Mouse (Mus musculus) limb, embryonic 14.5 days (tissue): ENCODE results near the gene Adipor2. TPM values are rescaled to one million over a fixed set of nuclear protein-coding genes. Genes with fewer than 3 reads are reported as not detected.
"Not testable (repeated sequence)": the region's sequence is repeated elsewhere in the genome, so short reads cannot be mapped to it uniquely, and the experiment has no call there.

ENCODE experiments used
- ATAC-seq: fragments of 200-750 bp; cut with Nextera tagmentation; 2 replicates; pipeline ENCODE4 v1.8.0; 2017; ENCODE audit warnings: low read depth, moderate number of reproducible peaks, moderate TSS enrichment; ENCODE audit not compliant: low FRiP score
- DNase-seq: peaks from one replicate; pipeline ENCODE4 v3.0.0-alpha.2; 2015; ENCODE audit warnings: low spot score
- H3K27ac ChIP-seq: fragments of 300-500 bp; sonication (generic); replicated peaks from 2 replicates; pipeline ENCODE4 v1.5.1; 2014; ENCODE audit warnings: low read depth, mild to moderate bottlenecking, low read length, moderate library complexity, mixed read lengths
- H3K27me3 ChIP-seq: fragments of 300-500 bp; sonication (generic); 2 replicates; pipeline ENCODE4 v1.6.1; 2014; ENCODE audit warnings: low read length, mixed read lengths; ENCODE audit not compliant: control insufficient read depth, insufficient read depth
- H3K36me3 ChIP-seq: fragments of 300-500 bp; sonication (generic); 2 replicates; pipeline ENCODE4 v1.6.1; 2014; ENCODE audit warnings: mild to moderate bottlenecking, low read length, moderate library complexity, mixed read lengths; ENCODE audit not compliant: control insufficient read depth, insufficient read depth
- H3K4me1 ChIP-seq: fragments of 300-500 bp; sonication (generic); 2 replicates; pipeline ENCODE4 v1.6.1; 2014; ENCODE audit warnings: antibody characterized with exemption, low read length, mixed read lengths; ENCODE audit not compliant: control insufficient read depth, insufficient read depth
- H3K4me2 ChIP-seq: fragments of 300-500 bp; sonication (generic); replicated peaks from 2 replicates; pipeline ENCODE4 v1.6.1; 2014; ENCODE audit warnings: low read depth, mild to moderate bottlenecking, low read length, moderate library complexity; ENCODE audit not compliant: severe bottlenecking
- H3K4me3 ChIP-seq: fragments of 300-500 bp; sonication (generic); replicated peaks from 2 replicates; pipeline ENCODE4 v1.5.1; 2014; ENCODE audit warnings: low read length
- H3K9ac ChIP-seq: fragments of 300-500 bp; sonication (generic); 2 replicates; pipeline ENCODE4 v1.6.1; 2014; ENCODE audit warnings: mild to moderate bottlenecking, low read depth, low read length, moderate library complexity; ENCODE audit not compliant: severe bottlenecking
- H3K9me3 ChIP-seq: fragments of 300-500 bp; sonication (generic); 2 replicates; pipeline ENCODE4 v1.6.1; 2016; ENCODE audit warnings: low read length; ENCODE audit not compliant: control insufficient read depth
- POLR2A ChIP-seq: fragments of 200-500 bp; IDR thresholded peaks from 2 replicates; pipeline ENCODE4 v1.8.0; 2012; ENCODE audit warnings: inconsistent platforms, mild to moderate bottlenecking, moderate library complexity, borderline replicate concordance; ENCODE audit not compliant: insufficient read depth, insufficient read length; ENCODE audit errors: extremely low read depth
- WGBS: fragments of 180-500 bp; shearing (Covaris S2); extraction: QIAGEN DNeasy Blood & Tissue Kit; methylation state at CpG from one replicate; pipeline ENCODE4 v1.1.7; 2014; 5-methylcytosine and 5-hydroxymethylcytosine counted together
- polyA plus RNA-seq, 2 experiments: library from polyadenylated mRNA; depleted of rRNA in 1 of 2; stranded (reverse) in 1 of 2; unstranded in 1 of 2; fragments of >200 nt; fragmentation: Nextera tagmentation in 1 of 2; extraction: Ambion mirVana in 1 of 2; gene quantifications; 2 replicates each; pipeline versions ENCODE4 v1.2.1 to v1.2.3; 2012 to 2014

Adipor2 gene
- polyA plus RNA-seq, 2 experiments = 28.1 to 35.5 TPM

DNA sequence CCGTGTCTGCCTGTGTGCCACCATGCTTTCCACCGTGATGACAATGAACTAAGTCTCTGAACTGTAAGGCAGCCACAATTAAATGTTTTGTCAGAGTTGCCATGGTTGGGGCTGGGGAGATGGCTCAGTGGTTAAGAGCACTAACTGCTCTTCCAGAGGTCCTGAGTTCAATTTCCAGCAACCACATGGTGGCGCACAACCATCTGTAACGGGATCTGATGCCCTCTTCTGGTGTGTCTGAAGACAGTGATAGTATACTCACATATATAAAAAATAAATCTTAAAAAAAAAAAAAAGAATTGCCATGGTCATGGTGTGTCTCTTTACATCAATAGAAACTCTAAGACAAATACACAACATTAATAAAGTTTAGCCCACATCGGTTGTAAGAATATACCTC, 42.5 kb downstream of the Adipor2 start:
- Histone ChIP-seq H3K4me2 (no peak overlapping the region), H3K9ac (no peak overlapping the region), H3K36me3 (no peaks in the 10 kb centered on the region; the same call in 1 of the 2 replicates), H3K27me3 (no peaks in the 10 kb centered on the region), H3K27ac (no peak overlapping the region), H3K4me1 (no peaks in the 10 kb centered on the region), H3K4me3 (no peak overlapping the region), H3K9me3 (no peaks in the 10 kb centered on the region)
- no peak for TF ChIP-seq POLR2A
- no peak for ATAC-seq
- WGBS = 87% methylated on average over 5 of the region's 5 CpGs
- DNase-seq = no peak

DNA sequence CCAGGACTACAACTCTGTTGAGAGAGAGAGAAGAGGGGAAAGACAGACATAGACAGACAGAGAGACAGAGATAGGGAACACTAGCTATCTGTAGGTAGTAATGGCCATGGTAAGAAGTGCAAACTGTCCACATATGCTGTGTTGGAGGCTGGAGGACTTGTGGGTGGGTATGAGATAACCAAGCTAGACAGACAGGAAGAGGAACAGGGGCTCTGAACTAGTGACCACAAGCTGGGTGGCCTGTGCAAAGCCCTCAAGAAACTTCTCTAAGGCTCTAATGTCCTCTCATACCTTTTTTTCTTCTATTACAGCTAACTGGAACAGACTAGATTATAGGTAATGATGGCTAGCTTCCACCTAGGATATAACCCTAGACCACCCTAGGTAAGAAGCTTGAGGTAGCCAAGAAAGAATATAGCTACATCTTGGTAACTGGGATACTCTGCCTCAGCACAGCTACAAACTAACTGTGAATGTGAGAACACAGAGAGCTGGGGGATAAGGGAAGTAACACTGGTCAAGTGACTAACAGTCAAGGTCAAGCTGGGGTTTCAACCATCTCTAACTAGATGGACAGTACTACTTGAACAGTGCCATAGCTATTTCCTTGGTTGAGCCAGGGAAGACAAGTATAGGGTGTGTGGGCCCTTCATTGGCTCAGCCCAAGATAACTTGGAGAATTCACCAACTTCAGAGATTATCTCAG, 44.4 kb downstream of the Adipor2 start:
- no peak for TF ChIP-seq POLR2A
- no peak overlapping the region for H3K4me2 ChIP-seq

DNA sequence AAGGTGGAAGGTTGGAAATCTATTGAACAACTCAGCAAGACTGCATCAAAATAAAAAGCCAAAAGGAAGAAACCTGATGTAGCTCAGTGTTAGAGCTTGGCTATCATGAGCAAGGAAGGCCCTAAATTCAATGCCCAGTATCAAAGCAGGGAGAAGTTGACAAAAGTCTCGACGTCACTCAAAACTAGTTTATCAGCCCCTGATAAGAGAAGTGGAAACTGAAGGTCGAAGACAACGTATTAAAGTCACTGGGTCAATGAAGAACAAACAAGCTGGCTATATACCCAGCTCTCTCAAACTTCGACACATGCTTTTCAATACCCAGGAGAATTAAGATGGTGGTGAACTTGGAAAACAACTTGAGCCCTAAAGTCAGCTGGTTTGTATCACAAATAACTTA, 45.3 kb downstream of the Adipor2 start:
- H3K27ac ChIP-seq = no peak overlapping the region
- no peaks in the 10 kb centered on the region for H3K27me3 ChIP-seq
- peaks cover 17% of the 10 kb centered on the region for H3K36me3 ChIP-seq
- DNase-seq (no peak), ATAC-seq (no peak)
- H3K4me2 ChIP-seq = no peak overlapping the region
- H3K4me3 ChIP-seq = no peak overlapping the region
- no peaks in the 10 kb centered on the region for H3K4me1 ChIP-seq
- WGBS = 84% methylated on average over 5 of the region's 5 CpGs
- no peak overlapping the region for H3K9ac ChIP-seq
- no peak for TF ChIP-seq POLR2A
- H3K9me3 ChIP-seq = no peaks in the 10 kb centered on the region

More for the DNA sequence above, 44.4 kb downstream of the Adipor2 start:
- Histone ChIP-seq H3K9me3 (no peaks in the 10 kb centered on the region), H3K4me1 (no peaks in the 10 kb centered on the region), H3K36me3 (peaks cover 10% of the 10 kb centered on the region), H3K27ac (no peak overlapping the region), H3K27me3 (no peaks in the 10 kb centered on the region), H3K9ac (no peak overlapping the region), H3K4me3 (no peak overlapping the region)
- no peak for DNase-seq
- ATAC-seq = no peak

DNA sequence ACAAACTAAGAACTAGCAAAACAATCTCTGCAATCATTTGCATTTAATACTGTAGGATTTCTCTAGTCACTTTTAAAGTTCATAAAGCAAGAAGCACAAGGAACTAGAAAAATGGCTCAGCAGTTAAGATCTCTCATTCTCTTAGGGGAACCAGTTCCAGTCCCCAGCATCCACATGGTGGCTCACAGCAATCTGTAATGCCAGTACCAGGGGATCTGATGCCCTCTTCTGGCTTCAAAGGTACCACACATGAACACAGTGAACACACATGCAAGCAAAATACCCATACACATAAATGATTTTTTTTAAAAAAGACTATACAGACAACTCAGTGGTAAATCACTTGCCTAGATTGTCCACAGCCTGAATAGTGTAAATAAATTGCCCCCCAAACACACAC, 45.9 kb downstream of the Adipor2 start:
- no peak overlapping the region for H3K27ac ChIP-seq
- no peaks in the 10 kb centered on the region for H3K9me3 ChIP-seq
- H3K27me3 ChIP-seq = no peaks in the 10 kb centered on the region
- peaks cover 18% of the 10 kb centered on the region for H3K36me3 ChIP-seq
- TF ChIP-seq POLR2A = no peak
- no peak overlapping the region for H3K9ac ChIP-seq
- no peak overlapping the region for H3K4me2 ChIP-seq
- H3K4me3 ChIP-seq = no peak overlapping the region
- no peaks in the 10 kb centered on the region for H3K4me1 ChIP-seq
- DNase-seq (no peak), ATAC-seq (no peak)

DNA sequence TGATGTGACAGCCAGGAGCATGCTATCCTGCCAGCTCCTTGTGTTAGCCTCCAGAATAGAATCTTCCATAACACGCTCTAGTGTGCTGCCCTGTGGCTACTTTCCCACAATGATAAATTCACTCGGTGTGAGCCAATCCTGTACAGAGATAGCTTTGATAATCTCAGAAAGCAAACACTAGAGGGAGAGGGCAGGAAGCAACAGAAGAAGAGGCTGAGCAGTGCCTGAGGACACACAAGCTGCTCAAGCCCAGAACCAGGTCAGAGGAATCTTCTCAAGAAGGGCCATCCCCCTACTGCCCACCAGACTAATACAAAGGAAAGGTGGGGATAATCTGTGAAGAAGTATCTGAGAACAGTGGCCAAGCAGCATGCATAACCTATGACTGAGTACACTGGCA, 50.1 kb downstream of the Adipor2 start:
- no peak overlapping the region for H3K9ac ChIP-seq
- peaks cover 41% of the 10 kb centered on the region for H3K36me3 ChIP-seq
- TF ChIP-seq POLR2A = no peak
- no peaks in the 10 kb centered on the region for H3K4me1 ChIP-seq
- DNase-seq (no peak), ATAC-seq (no peak)
- H3K4me3 ChIP-seq = no peak overlapping the region
- H3K27ac ChIP-seq = no peak overlapping the region
- H3K9me3 ChIP-seq = no peaks in the 10 kb centered on the region
- no peak overlapping the region for H3K4me2 ChIP-seq
- no peaks in the 10 kb centered on the region for H3K27me3 ChIP-seq
- WGBS = 95% methylated on average over 2 of the region's 2 CpGs

DNA sequence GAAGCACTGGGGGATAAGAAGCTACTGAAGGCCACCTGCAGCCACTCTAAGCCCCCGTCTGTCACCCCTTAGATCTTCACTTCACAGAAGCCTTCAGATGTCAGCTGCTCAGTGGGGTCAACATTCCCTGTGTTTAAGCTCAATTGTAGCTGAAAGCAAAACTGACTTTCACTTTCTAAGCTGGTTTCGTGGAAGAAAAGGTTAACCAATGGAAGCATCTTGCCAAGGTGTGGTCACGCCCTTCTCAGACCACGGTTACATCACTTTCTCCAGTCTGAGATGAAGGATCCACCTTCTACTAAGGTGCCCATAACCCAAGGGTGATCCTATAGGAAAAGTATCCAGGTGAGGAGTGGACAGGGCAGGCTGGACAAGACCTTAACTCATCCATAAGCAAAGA, 50.7 kb downstream of the Adipor2 start:
- not testable (repeated sequence) for H3K9me3 ChIP-seq
- peaks cover 42% of the 10 kb centered on the region for H3K36me3 ChIP-seq
- WGBS = 86% methylated on average over 3 of the region's 4 CpGs

More for the DNA sequence above, 50.7 kb downstream of the Adipor2 start:
- not testable (repeated sequence) for H3K27ac ChIP-seq, H3K9ac ChIP-seq, H3K4me2 ChIP-seq, DNase-seq, ATAC-seq, H3K4me3 ChIP-seq, H3K27me3 ChIP-seq, H3K4me1 ChIP-seq
